Mouse (Mus musculus): ENCODE results near the gene Anxa3. TPM values are rescaled to one million over a fixed set of nuclear protein-coding genes. Genes with fewer than 3 reads are reported as not detected.

Gene Anxa3
- polyA plus RNA-seq, 1 experiment, result not detected

DNA sequence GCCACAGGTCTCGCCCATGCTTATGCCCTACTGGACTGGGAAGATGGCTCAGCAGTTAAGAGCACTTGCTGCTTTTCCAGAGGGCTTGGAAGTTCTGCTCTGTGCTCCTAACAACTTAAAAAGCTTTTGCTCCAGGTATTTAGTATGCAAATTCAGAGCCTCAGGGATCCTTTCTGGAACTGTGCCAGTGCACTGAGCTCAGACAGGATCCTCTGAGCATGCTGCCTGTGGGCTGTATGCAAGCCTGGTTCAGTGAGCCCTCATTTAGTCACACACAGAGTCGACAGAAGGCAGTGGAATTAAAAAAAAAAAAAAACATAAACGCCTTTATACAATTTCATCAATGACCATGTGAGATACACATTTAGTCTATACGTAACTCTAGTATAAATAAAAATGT lies 17.5 kb downstream of the Anxa3 start:
- Histone ChIP-seq H3K4me1 (ENCODE audit: control insufficient read depth, insufficient read depth, low read length) (no peaks in the 10 kb centered on the region), H3K4me3 (ENCODE audit: insufficient read depth, low read depth, low read length) (no peak overlapping the region), H3K27ac (ENCODE audit: insufficient read depth, low read depth, low read length) (no peak overlapping the region)
- WGBS, result 69% methylated on average over 4 of the region's 4 CpGs
- no peak for TF ChIP-seq CTCF (IDR thresholded peaks at IDR 0.05; ENCODE audit: insufficient read depth, low read depth, low read length)
- no peak for TF ChIP-seq POLR2A (IDR thresholded peaks at IDR 0.05; ENCODE audit: insufficient read depth, low read depth, low read length)

- WGBS, result 90% methylated on average over 13 of the region's 13 CpGs
- TF ChIP-seq POLR2A (IDR thresholded peaks at IDR 0.05; ENCODE audit: insufficient read depth, low read depth, low read length) (no peak), CTCF (IDR thresholded peaks at IDR 0.05; ENCODE audit: insufficient read depth, low read depth, low read length) (no peak)
- no peak overlapping the region for H3K27ac ChIP-seq (ENCODE audit: insufficient read depth, low read depth, low read length)
- no peaks in the 10 kb centered on the region for H3K4me1 ChIP-seq (ENCODE audit: control insufficient read depth, insufficient read depth, low read length)
- no peak overlapping the region for H3K4me3 ChIP-seq (ENCODE audit: insufficient read depth, low read depth, low read length)
Observed at GRCm38 (mm10) chr5:96824769-96825327, 31.7 kb downstream of the Anxa3 start.

DNA sequence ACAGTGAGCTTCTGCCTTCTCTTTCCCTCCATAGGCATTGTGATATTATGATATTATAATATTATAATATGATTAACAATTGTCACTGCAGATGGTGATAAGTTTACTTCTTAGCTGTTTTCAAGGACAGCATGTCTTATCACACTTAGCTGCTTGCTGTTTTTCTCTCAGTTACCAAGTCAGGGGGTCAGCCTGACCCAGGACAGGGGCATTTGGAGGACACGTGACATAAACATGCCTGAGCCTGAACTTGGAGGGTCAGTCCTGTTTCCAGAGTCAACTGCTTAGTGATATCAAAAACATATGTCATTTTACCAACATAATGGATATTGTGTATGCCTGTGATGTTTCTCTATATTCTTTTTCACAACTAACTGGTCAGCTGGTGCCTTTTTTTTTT lies 34.0 kb downstream of the Anxa3 start:
- TF ChIP-seq CTCF (IDR thresholded peaks at IDR 0.05; ENCODE audit: insufficient read depth, low read depth, low read length), result no peak
- WGBS, result 79% methylated on average over 1 of the region's 1 CpGs

GRCm38 (mm10) chr5:96834338-96834737 lies 41.2 kb downstream of the Anxa3 start:
- no peak overlapping the region for H3K4me3 ChIP-seq (ENCODE audit: insufficient read depth, low read depth, low read length)
- no peak for TF ChIP-seq POLR2A (IDR thresholded peaks at IDR 0.05; ENCODE audit: insufficient read depth, low read depth, low read length)
- TF ChIP-seq CTCF (IDR thresholded peaks at IDR 0.05; ENCODE audit: insufficient read depth, low read depth, low read length), result no peak
- no peak overlapping the region for H3K27ac ChIP-seq (ENCODE audit: insufficient read depth, low read depth, low read length)
- H3K4me1 ChIP-seq (ENCODE audit: control insufficient read depth, insufficient read depth, low read length), result peaks cover 2% of the 10 kb centered on the region; the same call in 1 of the 2 replicates
- WGBS, result 21% methylated on average over 5 of the region's 5 CpGs

More for the DNA sequence above, 34.0 kb downstream of the Anxa3 start:
- H3K4me1 ChIP-seq (ENCODE audit: control insufficient read depth, insufficient read depth, low read length), result no peaks in the 10 kb centered on the region
- no peak overlapping the region for H3K4me3 ChIP-seq (ENCODE audit: insufficient read depth, low read depth, low read length)
- no peak overlapping the region for H3K27ac ChIP-seq (ENCODE audit: insufficient read depth, low read depth, low read length)

DNA sequence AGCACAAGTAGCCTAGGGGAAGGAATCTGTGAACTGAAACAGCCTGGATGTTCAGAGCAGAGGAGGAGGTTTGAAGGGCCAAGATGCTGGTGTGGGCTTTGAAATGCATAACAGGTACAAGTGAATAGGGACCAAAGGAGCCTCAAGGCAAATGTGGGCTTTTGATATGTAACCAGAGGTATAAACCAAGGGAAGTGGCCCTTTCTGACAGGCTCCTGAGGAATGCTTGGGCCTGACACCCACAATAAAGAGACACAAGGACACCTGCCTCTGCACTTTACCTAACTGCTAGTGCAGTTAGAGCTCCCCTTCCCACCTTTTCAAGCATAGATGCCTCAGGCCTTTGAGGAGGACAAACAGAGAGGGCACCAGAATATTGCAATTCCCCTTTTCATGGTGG lies 54.8 kb downstream of the Anxa3 start:
- H3K4me1 ChIP-seq (ENCODE audit: control insufficient read depth, insufficient read depth, low read length), result no peaks in the 10 kb centered on the region
- H3K4me3 ChIP-seq (ENCODE audit: insufficient read depth, low read depth, low read length), result no peak overlapping the region
- TF ChIP-seq POLR2A (IDR thresholded peaks at IDR 0.05; ENCODE audit: insufficient read depth, low read depth, low read length), result no peak
- no peak for TF ChIP-seq CTCF (IDR thresholded peaks at IDR 0.05; ENCODE audit: insufficient read depth, low read depth, low read length)
- H3K27ac ChIP-seq (ENCODE audit: insufficient read depth, low read depth, low read length), result no peak overlapping the region

DNA sequence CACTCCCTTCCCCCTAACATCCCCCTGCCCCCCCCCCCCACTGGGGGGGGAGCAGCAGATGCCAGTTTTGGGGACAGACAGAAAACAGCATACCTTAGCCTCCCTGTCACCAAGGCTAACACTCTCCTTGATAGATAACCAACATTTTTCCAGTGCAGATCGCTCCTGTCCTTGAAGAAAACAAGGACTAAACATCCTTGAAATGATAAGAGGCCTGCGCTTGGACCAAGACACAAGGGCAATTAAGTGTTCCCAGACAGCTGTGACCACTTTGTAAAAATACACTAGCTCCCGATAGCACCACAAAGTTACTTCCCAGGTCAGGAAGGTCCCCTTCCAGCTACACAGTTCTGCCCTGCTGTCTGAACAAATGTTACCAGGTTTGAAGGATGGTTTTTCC lies 55.2 kb downstream of the Anxa3 start:
- TF ChIP-seq CTCF (IDR thresholded peaks at IDR 0.05; ENCODE audit: insufficient read depth, low read depth, low read length) (no peak), POLR2A (IDR thresholded peaks at IDR 0.05; ENCODE audit: insufficient read depth, low read depth, low read length) (no peak)
- no peak overlapping the region for H3K4me3 ChIP-seq (ENCODE audit: insufficient read depth, low read depth, low read length)
- no peak overlapping the region for H3K27ac ChIP-seq (ENCODE audit: insufficient read depth, low read depth, low read length)
- no peaks in the 10 kb centered on the region for H3K4me1 ChIP-seq (ENCODE audit: control insufficient read depth, insufficient read depth, low read length)
- WGBS, result 88% methylated on average over 3 of the region's 3 CpGs

- no peak overlapping the region for H3K4me3 ChIP-seq (ENCODE audit: insufficient read depth, low read depth, low read length)
- H3K4me1 ChIP-seq (ENCODE audit: control insufficient read depth, insufficient read depth, low read length), result no peaks in the 10 kb centered on the region
- TF ChIP-seq CTCF (IDR thresholded peaks at IDR 0.05; ENCODE audit: insufficient read depth, low read depth, low read length), result no peak
- TF ChIP-seq POLR2A (IDR thresholded peaks at IDR 0.05; ENCODE audit: insufficient read depth, low read depth, low read length), result no peak
- 77% methylated on average over 3 of the region's 3 CpGs for WGBS
- no peak overlapping the region for H3K27ac ChIP-seq (ENCODE audit: insufficient read depth, low read depth, low read length)
Observed at GRCm38 (mm10) chr5:96849232-96849631, 56.1 kb downstream of the Anxa3 start.

- 88% methylated on average over 3 of the region's 3 CpGs for WGBS
- Histone ChIP-seq H3K27ac (ENCODE audit: insufficient read depth, low read depth, low read length) (no peak overlapping the region), H3K4me1 (ENCODE audit: control insufficient read depth, insufficient read depth, low read length) (no peaks in the 10 kb centered on the region), H3K4me3 (ENCODE audit: insufficient read depth, low read depth, low read length) (no peak overlapping the region)
- no peak for TF ChIP-seq CTCF (IDR thresholded peaks at IDR 0.05; ENCODE audit: insufficient read depth, low read depth, low read length)
- no peak for TF ChIP-seq POLR2A (IDR thresholded peaks at IDR 0.05; ENCODE audit: insufficient read depth, low read depth, low read length)
Observed at GRCm38 (mm10) chr5:96853451-96853850, 60.3 kb downstream of the Anxa3 start.

GRCm38 (mm10) chr5:96854350-96854749 lies 61.2 kb downstream of the Anxa3 start:
- no peak overlapping the region for H3K4me3 ChIP-seq (ENCODE audit: insufficient read depth, low read depth, low read length)
- 51% methylated on average over 3 of the region's 3 CpGs for WGBS
- H3K4me1 ChIP-seq (ENCODE audit: control insufficient read depth, insufficient read depth, low read length), result no peaks in the 10 kb centered on the region
- TF ChIP-seq CTCF (IDR thresholded peaks at IDR 0.05; ENCODE audit: insufficient read depth, low read depth, low read length), result no peak
- no peak for TF ChIP-seq POLR2A (IDR thresholded peaks at IDR 0.05; ENCODE audit: insufficient read depth, low read depth, low read length)
- H3K27ac ChIP-seq (ENCODE audit: insufficient read depth, low read depth, low read length), result no peak overlapping the region

DNA sequence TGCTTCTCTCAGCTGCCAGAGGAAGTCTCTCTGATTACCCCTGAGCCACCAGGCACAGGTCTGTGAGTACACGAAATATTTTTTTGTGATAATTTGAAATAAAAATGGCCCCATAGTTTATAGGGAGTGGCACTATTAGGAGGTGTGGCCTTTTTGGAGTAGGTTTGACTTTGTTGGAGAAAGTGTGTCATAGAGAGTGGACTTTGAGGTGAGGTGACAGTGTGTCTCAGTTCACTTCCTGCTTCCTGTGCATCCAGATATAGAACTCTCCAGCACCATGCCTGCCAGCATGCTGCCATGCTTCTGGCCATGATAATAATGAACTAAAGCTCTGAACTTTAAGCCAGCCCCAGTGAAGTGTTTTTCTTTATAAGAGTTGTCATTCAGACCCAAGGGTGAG lies 66.8 kb downstream of the Anxa3 start:
- WGBS, result 92% methylated on average over 1 of the region's 1 CpGs
- no peak overlapping the region for H3K4me3 ChIP-seq (ENCODE audit: insufficient read depth, low read depth, low read length)
- TF ChIP-seq POLR2A (IDR thresholded peaks at IDR 0.05; ENCODE audit: insufficient read depth, low read depth, low read length), result no peak
- TF ChIP-seq CTCF (IDR thresholded peaks at IDR 0.05; ENCODE audit: insufficient read depth, low read depth, low read length), result no peak
- H3K4me1 ChIP-seq (ENCODE audit: control insufficient read depth, insufficient read depth, low read length), result no peaks in the 10 kb centered on the region
- no peak overlapping the region for H3K27ac ChIP-seq (ENCODE audit: insufficient read depth, low read depth, low read length)

Measured in olfactory bulb, adult 2 months (tissue).